Mouse (Mus musculus): ENCODE data around the gene Gse1.

Gse1 gene

GRCm38 (mm10) chr8:120298601-120299532 lies 70.6 kb downstream of the Gse1 start:
- no peak for DNase-seq (ENCODE audit: low spot score in 2 of 2)

GRCm38 (mm10) chr8:120300601-120301141 lies 72.4 kb downstream of the Gse1 start:
- peak; percentile 85 to 97 for DNase-seq (ENCODE audit: low spot score in 2 of 2)

- no peak for DNase-seq (ENCODE audit: low spot score in 2 of 2)
These were observed 74.9 kb downstream of the Gse1 start for GRCm38 (mm10) chr8:120302941-120303675.

- no peak for DNase-seq (ENCODE audit: low spot score in 2 of 2)
These were observed 75.8 kb downstream of the Gse1 start for GRCm38 (mm10) chr8:120304097-120304496.

GRCm38 (mm10) chr8:120305800-120306385 lies 77.6 kb downstream of the Gse1 start:
- no peak for DNase-seq (ENCODE audit: low spot score in 2 of 2)

GRCm38 (mm10) chr8:120307103-120307502 lies 78.8 kb downstream of the Gse1 start:
- DNase-seq (ENCODE audit: low spot score in 2 of 2): no peak

- no peak for DNase-seq (ENCODE audit: low spot score in 2 of 2)
These were observed 79.3 kb downstream of the Gse1 start for GRCm38 (mm10) chr8:120307528-120307927.

- DNase-seq (ENCODE audit: low spot score in 2 of 2): no peak
These were observed 79.9 kb downstream of the Gse1 start for GRCm38 (mm10) chr8:120308131-120308530.

- DNase-seq (ENCODE audit: low spot score in 2 of 2): no peak
These were observed 80.3 kb downstream of the Gse1 start for GRCm38 (mm10) chr8:120308553-120308952.

GRCm38 (mm10) chr8:120309326-120309725 lies 81.1 kb downstream of the Gse1 start:
- DNase-seq (ENCODE audit: low spot score in 2 of 2): no peak

GRCm38 (mm10) chr8:120310063-120310462 lies 81.8 kb downstream of the Gse1 start:
- DNase-seq (ENCODE audit: low spot score in 2 of 2): no peak

GRCm38 (mm10) chr8:120312452-120312851 lies 84.2 kb downstream of the Gse1 start:
- DNase-seq (ENCODE audit: low spot score in 2 of 2): no peak

GRCm38 (mm10) chr8:120313674-120314073 lies 85.4 kb downstream of the Gse1 start:
- DNase-seq (ENCODE audit: low spot score in 2 of 2): no peak

GRCm38 (mm10) chr8:120314932-120315331 lies 86.7 kb downstream of the Gse1 start:
- no peak for DNase-seq (ENCODE audit: low spot score in 2 of 2)

- no peak for DNase-seq (ENCODE audit: low spot score in 2 of 2)
These were observed 87.4 kb downstream of the Gse1 start for GRCm38 (mm10) chr8:120315644-120316043.

GRCm38 (mm10) chr8:120316707-120317106 lies 88.5 kb downstream of the Gse1 start:
- no peak for DNase-seq (ENCODE audit: low spot score in 2 of 2)

- no peak for DNase-seq (ENCODE audit: low spot score in 2 of 2)
These were observed 89.0 kb downstream of the Gse1 start for GRCm38 (mm10) chr8:120317118-120317824.

GRCm38 (mm10) chr8:120318476-120318991 lies 90.3 kb downstream of the Gse1 start:
- DNase-seq (ENCODE audit: low spot score in 2 of 2): no peak

GRCm38 (mm10) chr8:120319449-120319848 lies 91.2 kb downstream of the Gse1 start:
- peak; percentile 88 to 95 for DNase-seq (ENCODE audit: low spot score in 2 of 2)

GRCm38 (mm10) chr8:120320146-120320545 lies 91.9 kb downstream of the Gse1 start:
- no peak for DNase-seq (ENCODE audit: low spot score in 2 of 2)

GRCm38 (mm10) chr8:120321724-120322123 lies 93.5 kb downstream of the Gse1 start:
- peak; percentile 52 to 88 for DNase-seq (ENCODE audit: low spot score in 2 of 2)

Data from spleen, postnatal 4 days (tissue).